Mouse (Mus musculus) cerebellum, postnatal 36 days (tissue): ENCODE results near the gene Sap30bp.

Experiments used
- DNase-seq, 2 experiments: peaks; one replicate each; pipeline ENCODE4 v3.0.0; 2021 to 2022; ENCODE audit warnings: mixed read lengths in 2 of 2

Gene Sap30bp

GRCm38 (mm10) chr11:115906116-115906515 is 27.0 kb upstream of the Sap30bp start:
- no peak for DNase-seq

- DNase-seq, result no peak
Observed at GRCm38 (mm10) chr11:115906521-115906920, 26.6 kb upstream of the Sap30bp start.

GRCm38 (mm10) chr11:115911134-115911561 is 21.9 kb upstream of the Sap30bp start:
- DNase-seq, result no peak

GRCm38 (mm10) chr11:115911632-115912376 is 21.3 kb upstream of the Sap30bp start, which contains the start of gene Smim6:
Gene Smim6 (plus strand): TSS chr11:115912017.
- DNase-seq, result no peak

DNA sequence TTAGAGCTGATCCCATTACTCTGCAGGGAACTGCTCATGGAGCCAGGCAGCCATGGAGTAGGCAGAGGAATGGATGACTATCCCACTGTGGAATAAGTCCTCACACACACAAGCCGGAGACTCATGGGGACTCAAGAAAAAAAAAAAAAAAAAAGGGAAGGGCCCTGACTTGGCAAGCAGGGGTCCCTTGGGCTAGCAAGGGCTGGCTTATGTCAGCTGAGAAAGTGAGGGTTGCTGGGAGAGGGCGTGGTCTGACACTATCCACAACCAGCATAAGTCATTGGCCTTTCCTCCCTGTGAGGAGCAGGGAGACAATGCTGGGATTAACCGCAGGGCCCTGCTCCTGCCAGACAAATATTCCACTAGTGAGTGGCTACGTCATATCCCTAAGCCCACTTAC is 16.5 kb upstream of the Sap30bp start:
- DNase-seq, result no peak

DNA sequence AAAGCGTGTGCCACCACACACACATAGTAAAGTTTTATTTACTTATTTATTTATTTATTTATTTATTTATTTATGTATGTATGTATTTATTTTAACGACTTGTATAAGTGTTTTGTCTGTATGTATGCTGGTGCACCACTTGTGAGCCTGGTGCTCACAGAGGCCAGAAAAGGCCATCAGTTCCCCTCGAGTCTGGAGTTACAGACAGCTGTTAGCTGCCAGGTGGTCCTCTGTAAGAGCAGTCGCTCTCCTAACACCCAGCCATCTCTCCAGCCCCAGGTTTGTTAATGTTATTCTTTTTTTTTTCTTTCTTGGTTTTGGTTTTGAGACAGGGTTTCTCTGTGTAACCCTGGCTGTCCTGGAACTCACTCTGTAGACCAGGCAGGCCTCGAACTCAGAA is 14.4 kb upstream of the Sap30bp start:
- DNase-seq, result no peak

- no peak for DNase-seq
Observed at GRCm38 (mm10) chr11:115919073-115919472, 14.0 kb upstream of the Sap30bp start.

DNA sequence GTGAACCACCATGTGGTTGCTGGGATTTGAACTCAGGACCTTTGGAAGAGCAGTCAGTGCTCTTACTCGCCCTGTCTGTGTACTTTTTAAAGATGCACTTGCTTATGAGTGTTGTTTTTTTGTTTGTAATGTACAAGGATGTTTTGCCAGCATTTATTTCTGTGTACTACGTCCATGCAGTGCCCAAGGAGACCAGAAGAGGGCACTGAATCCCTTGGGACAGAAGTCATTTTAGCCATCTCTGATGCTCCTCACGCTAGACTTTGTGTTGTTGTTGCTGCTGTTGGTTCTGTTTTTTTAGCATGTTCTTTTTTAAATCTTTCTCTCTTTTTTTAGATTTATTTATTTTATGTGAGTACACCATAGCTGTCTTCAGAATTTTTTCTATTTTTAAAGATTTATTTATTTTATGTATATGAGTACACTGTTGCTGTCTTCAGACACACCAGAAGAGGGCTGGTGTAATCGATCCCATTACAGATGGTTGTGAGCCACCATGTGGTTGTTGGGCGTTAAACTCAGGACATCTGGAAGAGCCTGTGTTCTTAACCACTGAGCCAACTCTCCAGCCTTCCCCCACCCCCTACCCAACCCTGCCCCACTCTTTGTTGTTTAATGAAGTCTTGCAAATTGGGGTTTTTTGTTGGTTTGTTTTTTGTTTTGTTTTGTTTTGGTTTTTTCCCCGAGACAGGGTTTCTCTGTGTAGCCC is 12.8 kb upstream of the Sap30bp start:
- DNase-seq, result peak; percentile 64 to 72

DNA sequence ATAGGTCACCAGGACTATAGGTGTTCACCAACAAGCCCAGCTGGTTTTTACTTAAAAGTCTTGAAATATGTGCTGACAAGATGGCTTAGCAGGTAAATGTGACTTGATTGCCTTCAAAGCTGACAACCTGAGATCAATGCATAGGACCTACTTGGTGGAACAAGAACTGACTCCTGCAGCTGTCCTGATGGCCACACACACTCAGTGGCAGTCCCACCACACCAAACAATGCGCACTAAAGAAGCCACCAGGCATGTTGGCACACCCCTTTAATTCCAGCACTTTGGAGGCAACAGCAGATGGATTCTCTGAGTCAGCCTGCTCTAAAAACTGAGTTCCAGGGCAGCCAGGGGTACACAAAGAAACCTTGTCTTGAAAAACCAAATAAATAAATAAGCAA is 11.1 kb upstream of the Sap30bp start:
- DNase-seq, result no peak

DNA sequence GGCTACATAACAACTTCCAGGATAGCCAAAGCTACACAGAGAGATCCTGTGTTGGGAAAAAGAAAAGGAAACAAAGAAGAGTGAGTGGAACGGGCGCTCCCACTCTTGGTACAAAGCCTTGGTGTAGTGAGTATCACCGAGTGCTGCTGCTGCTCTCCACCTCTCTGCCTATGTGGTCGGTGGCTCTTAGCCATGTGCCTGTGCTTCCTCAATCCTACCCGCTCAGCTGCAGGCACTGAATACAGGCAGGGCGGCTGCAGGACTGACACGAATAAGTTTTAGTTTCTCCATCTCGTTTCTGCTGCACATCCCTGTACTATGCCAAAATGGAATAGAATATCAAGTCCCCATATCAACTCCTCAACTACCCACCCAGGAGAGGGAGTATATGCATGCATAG is 4.1 kb upstream of the Sap30bp start:
- no peak for DNase-seq

- no peak for DNase-seq
Observed at GRCm38 (mm10) chr11:115929818-115930217, 3.3 kb upstream of the Sap30bp start.

GRCm38 (mm10) chr11:115931235-115931634 is 1.8 kb upstream of the Sap30bp start:
- no peak for DNase-seq

- no peak for DNase-seq
Observed at GRCm38 (mm10) chr11:115933747-115934110, 647 bp downstream of the Sap30bp start.

- peak; percentile 67 to 81 for DNase-seq
Observed at GRCm38 (mm10) chr11:115939690-115940329, 6.7 kb downstream of the Sap30bp start.

DNA sequence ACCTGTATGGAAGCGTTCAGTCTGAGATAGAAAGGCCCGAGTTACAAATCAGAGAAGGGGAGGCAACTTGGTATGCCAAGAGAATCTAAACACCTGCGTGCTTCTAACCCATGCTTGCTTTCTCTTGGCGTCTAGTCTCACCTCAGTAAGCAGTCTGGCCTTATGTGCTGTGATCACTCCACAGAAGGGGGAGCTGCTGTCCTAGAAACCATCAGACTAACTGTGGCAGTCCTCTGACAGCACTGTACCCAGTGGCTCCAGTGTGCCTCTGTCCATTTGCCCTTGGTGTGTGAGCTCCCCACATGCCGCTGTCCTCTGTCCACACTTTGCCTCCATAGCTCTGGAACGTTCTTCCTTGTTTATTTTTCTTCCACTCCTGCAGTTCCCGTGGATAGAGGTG is 8.9 kb downstream of the Sap30bp start:
- no peak for DNase-seq

DNA sequence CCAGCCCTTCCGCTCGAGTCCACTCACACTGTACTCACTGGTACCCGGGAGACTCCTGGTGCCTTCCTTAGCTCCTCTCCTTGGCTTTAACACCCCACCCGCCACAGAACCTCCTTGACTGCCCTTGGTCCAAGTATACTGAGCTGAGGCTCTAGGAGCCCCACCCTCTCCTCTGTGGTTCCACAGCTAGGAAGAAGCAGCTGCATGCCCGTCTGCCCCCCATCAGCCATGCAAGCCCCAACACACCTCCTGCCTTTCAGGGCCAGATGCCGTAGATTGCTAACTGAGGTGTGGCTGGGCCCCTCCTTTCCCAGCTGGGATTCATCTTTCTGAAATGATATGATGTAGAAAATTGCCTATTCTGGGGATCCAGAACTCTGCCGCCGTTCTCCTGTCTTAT is 12.2 kb downstream of the Sap30bp start:
- no peak for DNase-seq

DNA sequence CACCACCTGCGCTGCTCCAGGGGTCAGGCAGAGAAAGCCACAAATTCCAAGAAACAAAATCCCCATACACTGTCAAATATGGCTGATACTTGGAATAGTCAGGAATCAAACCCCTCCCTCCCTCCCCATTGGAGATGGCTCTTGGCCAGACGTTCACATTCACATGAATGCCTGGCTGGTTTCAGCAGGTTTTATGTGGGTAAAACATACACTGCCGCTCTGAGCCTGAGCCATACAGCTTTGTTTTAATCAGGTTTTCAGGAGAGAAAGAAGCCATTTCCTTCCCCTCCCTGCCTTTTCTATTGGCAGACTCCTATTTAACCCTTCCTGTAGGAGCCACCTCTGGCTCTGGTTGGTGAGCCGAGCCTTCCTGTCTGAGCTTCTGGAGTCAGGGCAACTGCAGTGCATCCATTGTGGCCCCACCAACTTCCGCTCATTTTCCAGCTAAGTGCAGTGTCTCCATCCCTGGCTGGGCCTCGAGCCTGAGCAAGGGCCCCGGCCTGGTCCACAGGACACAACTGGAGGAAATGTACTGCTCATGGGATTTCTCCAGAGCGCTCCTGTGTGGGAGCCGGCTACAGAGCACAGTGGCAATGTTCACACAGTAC is 13.2 kb downstream of the Sap30bp start:
- no peak for DNase-seq

DNA sequence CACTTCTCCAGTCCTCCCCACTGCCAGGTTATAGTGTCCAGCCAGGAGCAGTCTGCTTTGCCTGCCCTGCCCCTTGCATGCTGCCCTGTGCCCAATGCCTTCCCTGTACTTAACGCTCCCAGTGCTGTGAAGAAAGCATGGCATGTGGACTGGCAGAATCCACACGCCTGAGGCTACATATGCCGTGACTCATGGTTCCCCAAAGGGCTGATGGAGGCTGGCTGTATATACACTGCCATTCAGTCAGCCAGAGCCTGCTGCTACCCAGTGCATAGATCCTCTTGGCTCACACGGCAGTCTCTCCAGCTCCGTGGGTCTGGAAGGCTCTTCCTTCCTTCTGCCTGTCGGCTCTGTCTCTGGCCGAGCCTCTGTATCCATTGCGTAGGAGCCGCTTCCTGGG is 15.2 kb downstream of the Sap30bp start:
- DNase-seq, result no peak

- no peak for DNase-seq
Observed at GRCm38 (mm10) chr11:115950719-115951118, 17.6 kb downstream of the Sap30bp start.

GRCm38 (mm10) chr11:115954712-115955111 is 21.6 kb downstream of the Sap30bp start:
- DNase-seq, result no peak

DNA sequence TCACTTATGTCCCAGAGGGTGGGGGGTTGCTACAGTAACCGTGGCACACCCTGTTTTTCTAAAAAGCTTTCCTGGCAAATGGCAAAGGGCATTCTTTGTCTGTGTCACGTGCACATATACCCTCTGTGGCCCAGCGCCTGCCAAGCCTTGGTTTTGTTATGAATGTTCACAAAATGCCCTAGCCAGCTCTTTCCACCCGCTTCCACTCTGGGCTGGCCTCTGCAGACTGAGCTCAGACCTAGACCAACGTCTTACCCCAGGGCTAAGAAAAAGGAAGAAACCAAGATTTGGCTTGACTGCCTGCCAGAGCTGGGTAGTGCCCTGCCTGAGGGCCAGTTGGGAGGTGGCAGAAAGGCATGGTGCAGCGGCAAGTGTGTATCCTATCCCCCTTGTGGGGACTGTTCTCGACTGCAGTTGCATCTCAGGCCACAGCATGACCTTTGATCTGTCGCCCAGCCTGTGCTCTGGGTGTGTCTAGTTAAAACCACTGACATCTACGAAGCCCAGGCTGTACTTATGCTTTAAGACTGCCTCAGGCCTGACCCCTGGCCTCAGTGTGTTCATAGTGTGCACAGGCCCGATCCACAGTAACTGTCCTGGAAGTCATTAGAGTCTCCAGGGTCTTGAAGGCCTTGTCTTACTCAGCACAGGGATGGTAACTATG is 22.2 kb downstream of the Sap30bp start:
- DNase-seq, result no peak

GRCm38 (mm10) chr11:115956453-115956852 is 23.4 kb downstream of the Sap30bp start:
- no peak for DNase-seq

DNA sequence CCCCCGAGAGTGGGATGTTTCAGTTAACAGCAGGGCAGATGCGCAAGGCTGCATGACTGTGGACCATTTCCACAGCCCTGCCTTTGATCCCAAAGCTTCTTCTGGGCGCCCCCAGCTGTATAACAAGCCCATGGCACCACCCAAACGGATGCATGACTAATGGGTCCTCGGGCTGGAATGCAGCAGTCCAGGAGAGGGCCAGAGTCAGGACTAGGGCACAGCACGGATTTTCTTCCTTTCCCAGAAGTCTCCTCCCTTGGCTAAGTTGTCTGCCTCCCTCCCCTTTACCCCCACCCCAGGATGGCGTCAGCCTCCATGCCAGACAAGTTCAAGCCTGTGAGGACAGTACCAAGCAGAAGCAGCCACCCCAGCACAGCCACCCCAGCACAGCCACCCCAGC is 24.9 kb downstream of the Sap30bp start:
- DNase-seq, result no peak
